ENCODE assay signal across 18 mouse cellular contexts in genomic region chr10:18992971-18993370, GRCm38 (mm10). TPM values are rescaled to one million over a fixed set of nuclear protein-coding genes. Genes with fewer than 3 reads are reported as not detected.
DNase-seq lines count a peak whose midpoint lies in the region; TF ChIP-seq lines count a peak whose summit lies in the region.
"Had no signal": no experiment of that assay in that cellular context is flagged by ENCODE, and none has a peak within 500 bp of the region (broad histone marks: within the 10 kb centered on the region; RNA-seq: fewer than 3 reads in every experiment).

No protein-coding gene starts in this region.

- H3K4me2 ChIP-seq in CH12.LX (ENCODE audit: insufficient read depth, low read depth, poor library complexity, severe bottlenecking) = peak overlapping the region; percentile 29; the same call in 1 of the 2 replicates
- H3K4me2 ChIP-seq: embryonic facial prominence, embryonic 12.5 days; forebrain, embryonic 13.5 days; forebrain, embryonic 15.5 days had no signal

- dilution Hi-C loops in CH12.LX (cut with MboI; ENCODE audit: extremely low pct_ligation_motif_present, extremely low pct_unique_long_range_greater_than_20kb, low sequenced_read_pairs) = no loop called here

- no peaks in the 10 kb centered on the region for H3K79me2 ChIP-seq in CH12.LX (replicated peaks; ENCODE audit: control insufficient read depth, extremely low read depth, insufficient read depth, poor library complexity, severe bottlenecking)

- H3K36me3 ChIP-seq in CH12.LX (replicated peaks in 1 of 2; ENCODE audit: control insufficient read depth in 1 of 2, insufficient read depth in 1 of 2, low read length in 1 of 2) = peaks cover 0 to 2% of the 10 kb centered on the region in 2 experiments
- H3K36me3 ChIP-seq: embryonic facial prominence, embryonic 10.5 days; embryonic facial prominence, embryonic 12.5 days; forebrain, embryonic 15.5 days had no signal

- TF ChIP-seq CTCF in CH12.LX (conservative IDR thresholded peaks at IDR 0.05 in 1 of 2, IDR thresholded peaks at IDR 0.05 in 1 of 2; ENCODE audit: low read depth in 2 of 2, low read length in 2 of 2) = no peak

- peaks cover 2% of the 10 kb centered on the region for H3K9me3 ChIP-seq in CH12.LX (replicated peaks; ENCODE audit: low read length)
- H3K9me3 ChIP-seq: embryonic facial prominence, embryonic 10.5 days; embryonic facial prominence, embryonic 12.5 days; forebrain, embryonic 13.5 days; forebrain, embryonic 15.5 days had no signal

- in situ Hi-C loops in CH12.LX (cut with MboI; ENCODE audit: low pct_ligation_motif_present, low pct_unique_long_range_greater_than_20kb, low sequenced_read_pairs) = no loop called here

- H3K4me1 ChIP-seq in CH12.LX (ENCODE audit: control insufficient read depth in 1 of 2, insufficient read depth in 2 of 2) = peaks cover 27 to 67% of the 10 kb centered on the region in 2 experiments
- H3K4me1 ChIP-seq: embryonic facial prominence, embryonic 10.5 days; embryonic facial prominence, embryonic 12.5 days; forebrain, embryonic 13.5 days; forebrain, embryonic 15.5 days had no signal

- peak overlapping the region; percentile 66; the same call in 1 of the 2 replicates for H3K9ac ChIP-seq in CH12.LX (ENCODE audit: insufficient read depth, low read depth)
- H3K9ac ChIP-seq: embryonic facial prominence, embryonic 12.5 days; forebrain, embryonic 13.5 days; forebrain, embryonic 15.5 days; forebrain, postnatal 0 days had no signal

- no peak for TF ChIP-seq POLR2A in CH12.LX (IDR thresholded peaks at IDR 0.05; ENCODE audit: low read depth, low read length)

- DNase-seq in CH12.LX (ENCODE audit: extremely low read depth) = no peak
- peak; percentile 33 for DNase-seq in induced T-regulatory cell, adult 2 months (ENCODE audit: low read depth)
- no peak for DNase-seq in thymus, postnatal 4 days
- DNase-seq in adrenal gland, adult (ENCODE audit: inconsistent age in 2 of 2, low spot score in 1 of 2) = no peak
- no peak for DNase-seq in adrenal gland, adult 8-10 months
- DNase-seq: adrenal gland, adult 2 months; adrenal gland, postnatal 14 days; adrenal gland, postnatal 36 days; cerebellum, adult 11-12 months; cerebellum, adult 2 months; cerebellum, adult 9-10 months; cerebellum, postnatal 10 days; cerebellum, postnatal 25 days; forebrain, postnatal 0 days had no signal

- no peaks in the 10 kb centered on the region for H3K27me3 ChIP-seq in CH12.LX (replicated peaks)
- H3K27me3 ChIP-seq: embryonic facial prominence, embryonic 12.5 days; forebrain, embryonic 13.5 days; forebrain, embryonic 15.5 days had no signal

- no peak for TF ChIP-seq RAD21 in CH12.LX (IDR thresholded peaks at IDR 0.05; ENCODE audit: low read depth, low read length)

- no peak overlapping the region for H3K4me3 ChIP-seq in CH12.LX (replicated peaks in 1 of 3; ENCODE audit: low read depth in 2 of 3, low read length in 2 of 3, poor library complexity in 1 of 3)
- H3K4me3 ChIP-seq: embryonic facial prominence, embryonic 10.5 days; embryonic facial prominence, embryonic 12.5 days; forebrain, embryonic 13.5 days; forebrain, embryonic 15.5 days had no signal

- peak; percentile 51 for TF ChIP-seq EP300 in CH12.LX (IDR thresholded peaks at IDR 0.05; ENCODE audit: low read length)

- no peak overlapping the region for H3K27ac ChIP-seq in CH12.LX (ENCODE audit: insufficient read depth, low read depth)
- H3K27ac ChIP-seq: embryonic facial prominence, embryonic 10.5 days; embryonic facial prominence, embryonic 12.5 days; forebrain, embryonic 13.5 days; forebrain, embryonic 15.5 days had no signal

TF ChIP-seq in CH12.LX, 34 proteins besides CTCF, POLR2A, EP300 and RAD21:
- no peak for TF ChIP-seq CHD2 (IDR thresholded peaks at IDR 0.05; ENCODE audit: low read length)
- TF ChIP-seq CHD1 (IDR thresholded peaks at IDR 0.05; ENCODE audit: low read depth, low read length) = no peak
- peak; percentile 45; the same call in 1 of the 2 replicates for TF ChIP-seq BHLHE40 (IDR thresholded peaks at IDR 0.05; ENCODE audit: low read depth, low read length)
- no peak for TF ChIP-seq MAX (IDR thresholded peaks at IDR 0.05; ENCODE audit: low read length)
- peak; percentile 47; the same call in 1 of the 2 replicates for TF ChIP-seq JUN (IDR thresholded peaks at IDR 0.05; ENCODE audit: insufficient read depth, low read depth, low read length)
- no peak for TF ChIP-seq PAX5 (IDR thresholded peaks at IDR 0.05; ENCODE audit: low read length)
- TF ChIP-seq ZKSCAN1 (IDR thresholded peaks at IDR 0.05; ENCODE audit: borderline replicate concordance, low read depth, low read length) = no peak
- TF ChIP-seq SIN3A (IDR thresholded peaks at IDR 0.05; ENCODE audit: low read length) = 0 out of 2 replicates have a peak, but pooled peaks have one; percentile 36
- TF ChIP-seq USF1 (IDR thresholded peaks at IDR 0.05; ENCODE audit: low read depth, low read length) = no peak
- TF ChIP-seq RCOR1 (conservative IDR thresholded peaks at IDR 0.05; ENCODE audit: low read depth, low read length) = no peak
- no peak for TF ChIP-seq SMC3 (IDR thresholded peaks at IDR 0.05; ENCODE audit: low read depth, low read length)
- 0 out of 2 replicates have a peak, but pooled peaks have one; percentile 15 for TF ChIP-seq MEF2A (IDR thresholded peaks at IDR 0.05; ENCODE audit: borderline replicate concordance, low read depth, low read length)
- no peak for TF ChIP-seq TBP (conservative IDR thresholded peaks at IDR 0.05; ENCODE audit: low read depth, low read length)
- TF ChIP-seq TCF12 (IDR thresholded peaks at IDR 0.05; ENCODE audit: low read depth, low read length) = 0 out of 2 replicates have a peak, but pooled peaks have one; percentile 19
- no peak for TF ChIP-seq ZNF384 (IDR thresholded peaks at IDR 0.05; ENCODE audit: low read depth, low read length)
- no peak; the same call in 1 of the 2 replicates for TF ChIP-seq JUND (conservative IDR thresholded peaks at IDR 0.05; ENCODE audit: low read depth, low read length)
- peak; percentile 67 for TF ChIP-seq IRF4 (IDR thresholded peaks at IDR 0.05; ENCODE audit: low read depth, low read length)
- no peak for TF ChIP-seq HCFC1 (IDR thresholded peaks at IDR 0.05; ENCODE audit: low read depth, low read length)
- no peak for TF ChIP-seq GABPA (IDR thresholded peaks at IDR 0.05; ENCODE audit: insufficient replicate concordance, low read depth, low read length)
- TF ChIP-seq NRF1 (IDR thresholded peaks at IDR 0.05; ENCODE audit: low read depth, low read length) = no peak
- no peak for TF ChIP-seq ZC3H11A (IDR thresholded peaks at IDR 0.05; ENCODE audit: low read depth, low read length)
- TF ChIP-seq ETS1 (conservative IDR thresholded peaks at IDR 0.05; ENCODE audit: low read depth, low read length) = peak; percentile 28; the same call in 1 of the 2 replicates
- no peak for TF ChIP-seq MAZ (IDR thresholded peaks at IDR 0.05; ENCODE audit: low read depth, low read length)
- TF ChIP-seq MYC (IDR thresholded peaks at IDR 0.05; ENCODE audit: low read depth, low read length) = no peak
- TF ChIP-seq MXI1 (IDR thresholded peaks at IDR 0.05; ENCODE audit: low read depth, low read length) = no peak
- no peak for TF ChIP-seq POLR2AphosphoS2 (IDR thresholded peaks at IDR 0.05; ENCODE audit: low read depth, low read length)
- no peak for TF ChIP-seq UBTF (IDR thresholded peaks at IDR 0.05; ENCODE audit: low read depth, low read length)
- peak; percentile 36; the same call in 1 of the 2 replicates for TF ChIP-seq MAFK (IDR thresholded peaks at IDR 0.05; ENCODE audit: insufficient replicate concordance, low read length)
- no peak for TF ChIP-seq NELFE (IDR thresholded peaks at IDR 0.05; ENCODE audit: low read depth, low read length)

RNA-seq across cellular contexts. Expression of gene Tnfaip3, which starts 22.5 kb away (rescaled TPM):
- total RNA-seq in CH12.LX (2012; rRNA removed) = 65.3 and 95.3 TPM in 2 replicates
- 38.8 and 51.7 TPM in 2 replicates for total RNA-seq in CH12.LX (2014; rRNA removed)
- 21.4 and 24.6 TPM in 2 replicates for polyA plus RNA-seq in CH12.LX (2012; ENCODE audit: insufficient read length, low read depth)
- total RNA-seq in adrenal gland, adult 8-10 months (2022) = 10 to 100 TPM in 2 of 4 experiments, 1 to 10 TPM in 2; 4.1 to 18.9 (median 8.9) TPM
